Comparison of ENCODE assay signal across 30 mouse cellular contexts in the genomic region with DNA sequence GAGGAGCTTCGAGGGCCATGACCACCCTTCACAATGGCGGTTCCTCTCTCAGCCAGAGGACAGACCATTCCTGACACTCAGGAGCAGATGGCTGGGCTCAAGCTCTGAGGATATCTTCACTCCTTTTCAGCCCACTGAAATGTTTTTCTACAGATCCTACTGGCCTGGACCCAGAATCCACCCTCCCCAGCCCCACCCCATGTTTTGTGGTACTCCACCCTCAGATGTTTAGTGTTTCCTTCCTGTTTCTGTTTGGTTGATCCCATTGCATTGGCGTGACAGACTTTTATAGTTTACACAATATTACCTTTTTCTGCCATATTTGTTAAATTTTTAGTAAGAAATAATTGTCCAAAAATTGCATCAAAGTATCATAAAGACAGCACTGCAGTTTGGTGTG. TPM values are rescaled to one million over a fixed set of nuclear protein-coding genes. Genes with fewer than 3 reads are reported as not detected.
"Had no signal": no experiment of that assay in that cellular context is flagged by ENCODE, and none has a peak within 500 bp of the region (broad histone marks: within the 10 kb centered on the region; RNA-seq: fewer than 3 reads in every experiment).

No protein-coding gene starts in this region.

- H3K9ac ChIP-seq: kidney, embryonic 15.5 days; limb, embryonic 13.5 days; liver, embryonic 12.5 days; liver, embryonic 15.5 days; midbrain, embryonic 12.5 days; midbrain, embryonic 15.5 days; neural tube, embryonic 13.5 days; stomach, embryonic 15.5 days had no signal

- H3K4me1 ChIP-seq: kidney, embryonic 15.5 days; liver, embryonic 12.5 days; liver, embryonic 15.5 days; midbrain, embryonic 12.5 days; midbrain, embryonic 15.5 days; neural tube, embryonic 13.5 days had no signal

- H3K36me3 ChIP-seq: kidney, embryonic 15.5 days; limb, embryonic 10.5 days; liver, embryonic 12.5 days; liver, embryonic 15.5 days; midbrain, embryonic 12.5 days; midbrain, embryonic 15.5 days; neural tube, embryonic 13.5 days; stomach, embryonic 15.5 days had no signal

- H3K4me2 ChIP-seq: kidney, embryonic 15.5 days; limb, embryonic 13.5 days; liver, embryonic 12.5 days; liver, embryonic 15.5 days; midbrain, embryonic 12.5 days; midbrain, embryonic 15.5 days; neural tube, embryonic 13.5 days; stomach, embryonic 15.5 days had no signal

- H3K27me3 ChIP-seq: kidney, embryonic 15.5 days; limb, embryonic 13.5 days; liver, embryonic 12.5 days; liver, embryonic 15.5 days; midbrain, embryonic 12.5 days; midbrain, embryonic 15.5 days; neural tube, embryonic 13.5 days; stomach, embryonic 15.5 days had no signal

- H3K9me3 ChIP-seq: kidney, embryonic 15.5 days; limb, embryonic 10.5 days; limb, embryonic 13.5 days; liver, embryonic 12.5 days; liver, embryonic 15.5 days; midbrain, embryonic 12.5 days; midbrain, embryonic 15.5 days; neural tube, embryonic 13.5 days; stomach, embryonic 15.5 days had no signal

- DNase-seq: kidney, adult 11 months; kidney, adult 8-10 months; kidney, postnatal 10 days; kidney, postnatal 36 days; liver; lung, adult 2 months; retina, postnatal 1 day; right cerebral cortex, postnatal 25 days; spleen, adult 18-20 months; thymus, postnatal 36 days had no signal

- H3K27ac ChIP-seq: kidney, embryonic 15.5 days; limb, embryonic 10.5 days; limb, embryonic 13.5 days; liver, embryonic 12.5 days; liver, embryonic 15.5 days; macrophage; midbrain, embryonic 12.5 days; midbrain, embryonic 15.5 days; neural tube, embryonic 13.5 days; stomach, embryonic 15.5 days had no signal

- H3K4me3 ChIP-seq: kidney, embryonic 15.5 days; limb, embryonic 10.5 days; limb, embryonic 13.5 days; liver, embryonic 12.5 days; liver, embryonic 15.5 days; midbrain, embryonic 12.5 days; midbrain, embryonic 15.5 days; myocyte; neural tube, embryonic 13.5 days; stomach, embryonic 15.5 days had no signal

RNA-seq across cellular contexts. Expression of a gene that starts 15.6 kb away (rescaled TPM):
- total RNA-seq: layer of hippocampus, adult 8-10 months; layer of hippocampus, postnatal 10 days; left cerebral cortex, adult 18-20 months; left cerebral cortex, postnatal 25 days; megakaryocyte-erythroid progenitor cell, adult 5-6 weeks; monocyte, adult 5-6 weeks; neutrophil, adult 5-6 weeks had no signal
- polyA plus RNA-seq: kidney, embryonic 15.5 days; limb, embryonic 10.5 days; limb, embryonic 13.5 days; liver, embryonic 12.5 days; liver, embryonic 15.5 days; lung, postnatal 0 days; macrophage; midbrain, embryonic 12.5 days; midbrain, embryonic 15.5 days; myocyte; neural tube, embryonic 13.5 days; stomach, embryonic 15.5 days; urinary bladder, adult 2 months had no signal

RNA-seq across cellular contexts. Expression of a gene that starts 38.5 kb away (rescaled TPM):
- total RNA-seq: megakaryocyte-erythroid progenitor cell, adult 5-6 weeks had no signal
